Mouse (Mus musculus): ENCODE results near the gene Dapk3. TPM values are rescaled to one million over a fixed set of nuclear protein-coding genes. Genes with fewer than 3 reads are reported as not detected.

The Dapk3 gene
- polyA plus RNA-seq, 1 experiment from 2014 or later = 56.4 TPM

DNA sequence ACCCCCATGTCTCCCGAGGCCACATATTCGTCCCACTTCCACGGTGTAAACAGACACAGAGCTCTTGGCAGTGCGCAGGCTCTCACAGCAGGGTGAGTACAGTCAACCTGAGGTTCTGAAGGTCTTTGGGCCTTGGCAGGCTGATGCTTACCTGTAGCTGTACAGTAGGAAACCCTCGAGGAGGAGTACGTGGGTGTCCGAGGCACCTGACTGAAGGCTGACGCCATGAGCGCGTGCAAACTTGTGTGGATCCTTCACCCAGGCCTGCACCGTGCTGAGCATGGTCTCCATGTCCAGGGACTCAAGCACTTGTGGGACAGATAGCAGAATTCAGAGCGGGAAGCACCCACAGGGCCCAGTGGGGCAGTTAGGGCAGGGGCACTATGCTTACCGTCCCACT, 17.3 kb downstream of the Dapk3 start:
- H3K27me3 ChIP-seq (ENCODE audit: control insufficient read depth, insufficient read depth, low read length) = peaks cover 12% of the 10 kb centered on the region
- WGBS = 83% methylated on average over 13 of the region's 13 CpGs
- H3K9me3 ChIP-seq (ENCODE audit: control insufficient read depth, low read length) = no peaks in the 10 kb centered on the region
- no peaks in the 10 kb centered on the region for H3K4me1 ChIP-seq (ENCODE audit: control insufficient read depth, insufficient read depth, low read length)
- no peak for ATAC-seq (ENCODE audit: insufficient read depth, low FRiP score, low TSS enrichment)
- no peak overlapping the region for H3K27ac ChIP-seq (ENCODE audit: low read depth, low read length)
- H3K4me3 ChIP-seq (ENCODE audit: low read depth, low read length) = no peak overlapping the region
- no peak overlapping the region for H3K4me2 ChIP-seq (ENCODE audit: low read depth)
- H3K36me3 ChIP-seq (ENCODE audit: control insufficient read depth, insufficient read depth, low read length) = no peaks in the 10 kb centered on the region
- H3K9ac ChIP-seq (ENCODE audit: low read length) = no peak overlapping the region
- DNase-seq (ENCODE audit: low spot score) = no peak

GRCm38 (mm10) chr10:81200605-81201287, 17.9 kb downstream of the Dapk3 start:
- WGBS = 75% methylated on average over 20 of the region's 20 CpGs
- Histone ChIP-seq H3K36me3 (ENCODE audit: control insufficient read depth, insufficient read depth, low read length) (no peaks in the 10 kb centered on the region), H3K4me3 (ENCODE audit: low read depth, low read length) (no peak overlapping the region), H3K4me2 (ENCODE audit: low read depth) (no peak overlapping the region), H3K9ac (ENCODE audit: low read length) (no peak overlapping the region), H3K27me3 (ENCODE audit: control insufficient read depth, insufficient read depth, low read length) (peaks cover 8% of the 10 kb centered on the region), H3K27ac (ENCODE audit: low read depth, low read length) (no peak overlapping the region), H3K4me1 (ENCODE audit: control insufficient read depth, insufficient read depth, low read length) (no peaks in the 10 kb centered on the region), H3K9me3 (ENCODE audit: control insufficient read depth, low read length) (no peaks in the 10 kb centered on the region)
- no peak for DNase-seq (ENCODE audit: low spot score)
- ATAC-seq (ENCODE audit: insufficient read depth, low FRiP score, low TSS enrichment) = no peak

GRCm38 (mm10) chr10:81201807-81202758, 19.3 kb downstream of the Dapk3 start, which contains the start of gene Nmrk2:
Nmrk2 (minus strand) TSS chr10:81202051.
- 59% methylated on average over 13 of the region's 13 CpGs for WGBS
- DNase-seq (ENCODE audit: low spot score) = no peak
- no peak within 1 kb of the TSS for H3K4me3 ChIP-seq (ENCODE audit: low read depth, low read length)
- no peaks in the 10 kb centered on the region for H3K4me1 ChIP-seq (ENCODE audit: control insufficient read depth, insufficient read depth, low read length)
- no peak within 1 kb of the TSS for H3K27ac ChIP-seq (ENCODE audit: low read depth, low read length)
- no peaks in the 10 kb centered on the region for H3K27me3 ChIP-seq (ENCODE audit: control insufficient read depth, insufficient read depth, low read length)
- H3K9me3 ChIP-seq (ENCODE audit: control insufficient read depth, low read length) = no peaks in the 10 kb centered on the region
- no peaks in the 10 kb centered on the region for H3K36me3 ChIP-seq (ENCODE audit: control insufficient read depth, insufficient read depth, low read length)
- no peak for ATAC-seq (ENCODE audit: insufficient read depth, low FRiP score, low TSS enrichment)
- no peak within 1 kb of the TSS for H3K9ac ChIP-seq (ENCODE audit: low read length)
- no peak within 1 kb of the TSS for H3K4me2 ChIP-seq (ENCODE audit: low read depth)

GRCm38 (mm10) chr10:81202978-81203720, 20.3 kb downstream of the Dapk3 start:
- 73% methylated on average over 8 of the region's 8 CpGs for WGBS
- DNase-seq (ENCODE audit: low spot score) (no peak), ATAC-seq (ENCODE audit: insufficient read depth, low FRiP score, low TSS enrichment) (no peak)
- Histone ChIP-seq H3K9me3 (ENCODE audit: control insufficient read depth, low read length) (no peaks in the 10 kb centered on the region), H3K4me2 (ENCODE audit: low read depth) (no peak overlapping the region), H3K36me3 (ENCODE audit: control insufficient read depth, insufficient read depth, low read length) (no peaks in the 10 kb centered on the region), H3K27me3 (ENCODE audit: control insufficient read depth, insufficient read depth, low read length) (no peaks in the 10 kb centered on the region), H3K4me1 (ENCODE audit: control insufficient read depth, insufficient read depth, low read length) (no peaks in the 10 kb centered on the region), H3K4me3 (ENCODE audit: low read depth, low read length) (no peak overlapping the region), H3K27ac (ENCODE audit: low read depth, low read length) (no peak overlapping the region), H3K9ac (ENCODE audit: low read length) (no peak overlapping the region)

DNA sequence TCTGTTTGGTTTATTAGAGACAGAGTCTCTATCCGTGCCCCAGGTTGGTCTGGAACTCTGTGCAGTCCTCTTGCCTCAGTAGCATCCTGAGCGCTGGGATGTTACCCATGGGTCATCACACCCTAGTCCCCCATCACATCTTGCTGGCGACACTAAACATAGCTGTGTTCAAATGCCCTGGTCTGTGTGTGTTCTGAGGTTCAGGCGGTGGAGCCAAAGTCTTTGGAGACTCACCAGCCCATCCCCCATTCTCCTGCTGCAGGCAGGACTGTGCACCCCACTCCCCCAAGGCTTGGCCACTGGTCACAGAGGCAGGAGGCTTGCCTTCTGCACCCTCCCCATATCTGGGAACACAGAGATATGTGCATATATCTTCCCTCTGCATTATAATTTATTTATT, 21.3 kb downstream of the Dapk3 start:
- no peaks in the 10 kb centered on the region for H3K36me3 ChIP-seq (ENCODE audit: control insufficient read depth, insufficient read depth, low read length)
- H3K9me3 ChIP-seq (ENCODE audit: control insufficient read depth, low read length) = no peaks in the 10 kb centered on the region
- DNase-seq (ENCODE audit: low spot score) (no peak), ATAC-seq (ENCODE audit: insufficient read depth, low FRiP score, low TSS enrichment) (no peak)
- H3K27me3 ChIP-seq (ENCODE audit: control insufficient read depth, insufficient read depth, low read length) = no peaks in the 10 kb centered on the region
- H3K27ac ChIP-seq (ENCODE audit: low read depth, low read length) = no peak overlapping the region
- no peak overlapping the region for H3K9ac ChIP-seq (ENCODE audit: low read length)
- H3K4me1 ChIP-seq (ENCODE audit: control insufficient read depth, insufficient read depth, low read length) = no peaks in the 10 kb centered on the region
- H3K4me2 ChIP-seq (ENCODE audit: low read depth) = no peak overlapping the region
- no peak overlapping the region for H3K4me3 ChIP-seq (ENCODE audit: low read depth, low read length)
- 64% methylated on average over 4 of the region's 4 CpGs for WGBS

- peaks cover 6% of the 10 kb centered on the region for H3K36me3 ChIP-seq (ENCODE audit: control insufficient read depth, insufficient read depth, low read length)
- 96% methylated on average over 5 of the region's 5 CpGs for WGBS
- no peak overlapping the region for H3K27ac ChIP-seq (ENCODE audit: low read depth, low read length)
- H3K4me3 ChIP-seq (ENCODE audit: low read depth, low read length) = no peak overlapping the region
- no peak overlapping the region for H3K9ac ChIP-seq (ENCODE audit: low read length)
- no peaks in the 10 kb centered on the region for H3K4me1 ChIP-seq (ENCODE audit: control insufficient read depth, insufficient read depth, low read length)
- H3K27me3 ChIP-seq (ENCODE audit: control insufficient read depth, insufficient read depth, low read length) = no peaks in the 10 kb centered on the region
- no peak overlapping the region for H3K4me2 ChIP-seq (ENCODE audit: low read depth)
- DNase-seq (ENCODE audit: low spot score) = no peak
- H3K9me3 ChIP-seq (ENCODE audit: control insufficient read depth, low read length) = no peaks in the 10 kb centered on the region
- ATAC-seq (ENCODE audit: insufficient read depth, low FRiP score, low TSS enrichment) = no peak
Observed at GRCm38 (mm10) chr10:81210154-81210553, 27.3 kb downstream of the Dapk3 start.

GRCm38 (mm10) chr10:81216260-81216659, 33.5 kb downstream of the Dapk3 start:
- 87% methylated on average over 6 of the region's 6 CpGs for WGBS
- Histone ChIP-seq H3K9ac (ENCODE audit: low read length) (no peak overlapping the region), H3K4me3 (ENCODE audit: low read depth, low read length) (no peak overlapping the region), H3K27ac (ENCODE audit: low read depth, low read length) (no peak overlapping the region), H3K36me3 (ENCODE audit: control insufficient read depth, insufficient read depth, low read length) (peaks cover 2% of the 10 kb centered on the region), H3K4me1 (ENCODE audit: control insufficient read depth, insufficient read depth, low read length) (no peaks in the 10 kb centered on the region), H3K9me3 (ENCODE audit: control insufficient read depth, low read length) (no peaks in the 10 kb centered on the region), H3K4me2 (ENCODE audit: low read depth) (no peak overlapping the region), H3K27me3 (ENCODE audit: control insufficient read depth, insufficient read depth, low read length) (no peaks in the 10 kb centered on the region)
- ATAC-seq (ENCODE audit: insufficient read depth, low FRiP score, low TSS enrichment) (no peak), DNase-seq (ENCODE audit: low spot score) (no peak)

DNA sequence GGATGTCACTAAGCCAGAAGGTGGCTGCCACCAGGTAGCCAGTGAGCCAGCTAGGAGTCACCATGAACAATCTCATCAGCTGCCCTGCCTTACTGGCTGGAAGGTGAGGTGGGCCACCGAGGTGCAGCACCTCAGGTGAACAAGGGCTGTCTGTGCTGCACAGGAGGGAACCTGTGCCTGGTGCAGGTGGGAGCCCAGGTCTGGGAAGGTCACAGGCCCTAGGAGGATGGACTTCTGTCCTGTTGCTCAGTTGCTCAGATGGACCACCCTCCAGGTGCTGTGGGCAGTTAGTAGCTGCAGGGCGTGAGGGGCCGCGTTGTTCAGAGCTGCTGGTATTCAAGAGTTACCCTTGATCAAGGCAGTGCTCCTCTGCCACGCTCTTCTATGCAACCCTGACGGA, 34.0 kb downstream of the Dapk3 start:
- no peaks in the 10 kb centered on the region for H3K9me3 ChIP-seq (ENCODE audit: control insufficient read depth, low read length)
- H3K4me2 ChIP-seq (ENCODE audit: low read depth) = no peak overlapping the region
- H3K27ac ChIP-seq (ENCODE audit: low read depth, low read length) = no peak overlapping the region
- H3K9ac ChIP-seq (ENCODE audit: low read length) = no peak overlapping the region
- DNase-seq (ENCODE audit: low spot score) (no peak), ATAC-seq (ENCODE audit: insufficient read depth, low FRiP score, low TSS enrichment) (no peak)
- H3K36me3 ChIP-seq (ENCODE audit: control insufficient read depth, insufficient read depth, low read length) = peaks cover 2% of the 10 kb centered on the region
- WGBS = 89% methylated on average over 6 of the region's 6 CpGs
- H3K4me1 ChIP-seq (ENCODE audit: control insufficient read depth, insufficient read depth, low read length) = no peaks in the 10 kb centered on the region
- H3K4me3 ChIP-seq (ENCODE audit: low read depth, low read length) = no peak overlapping the region
- no peaks in the 10 kb centered on the region for H3K27me3 ChIP-seq (ENCODE audit: control insufficient read depth, insufficient read depth, low read length)

Data from neural tube, embryonic 11.5 days (tissue).